Mouse (Mus musculus): ENCODE results near the gene Kcng3. TPM values are rescaled to one million over a fixed set of nuclear protein-coding genes. Genes with fewer than 3 reads are reported as not detected.

The Kcng3 gene
- polyA plus RNA-seq, 1 experiment from 2014 or later, result not detected

- no peak for DNase-seq (ENCODE audit: low spot score)
- Histone ChIP-seq H3K4me1 (ENCODE audit: control insufficient read depth, insufficient read depth, low read length) (0 out of 2 replicates have a peak, but pooled peaks cover 3% of the 10 kb centered on the region), H3K27ac (replicated peaks; ENCODE audit: low read depth, low read length) (no peak overlapping the region), H3K36me3 (ENCODE audit: control insufficient read depth, insufficient read depth, low read length) (no peaks in the 10 kb centered on the region), H3K9me3 (ENCODE audit: control insufficient read depth, low read length) (no peaks in the 10 kb centered on the region), H3K4me2 (ENCODE audit: low read depth, low read length) (no peak overlapping the region), H3K27me3 (replicated peaks; ENCODE audit: control insufficient read depth, insufficient read depth, low read length) (peaks cover 15% of the 10 kb centered on the region), H3K4me3 (ENCODE audit: low read depth, low read length) (no peak overlapping the region), H3K9ac (ENCODE audit: low read depth, low read length) (no peak overlapping the region)
- WGBS, result 83% methylated on average over 2 of the region's 2 CpGs
- ATAC-seq (ENCODE audit: low read depth), result no peak
Observed at GRCm38 (mm10) chr17:83637393-83637792, 5.7 kb upstream of the Kcng3 start.

GRCm38 (mm10) chr17:83636443-83636842 lies 4.7 kb upstream of the Kcng3 start:
- Histone ChIP-seq H3K27me3 (replicated peaks; ENCODE audit: control insufficient read depth, insufficient read depth, low read length) (peaks cover 25% of the 10 kb centered on the region), H3K9me3 (ENCODE audit: control insufficient read depth, low read length) (no peaks in the 10 kb centered on the region), H3K4me3 (ENCODE audit: low read depth, low read length) (no peak overlapping the region), H3K9ac (ENCODE audit: low read depth, low read length) (no peak overlapping the region), H3K4me2 (ENCODE audit: low read depth, low read length) (no peak overlapping the region), H3K4me1 (ENCODE audit: control insufficient read depth, insufficient read depth, low read length) (0 out of 2 replicates have a peak, but pooled peaks cover 5% of the 10 kb centered on the region), H3K27ac (replicated peaks; ENCODE audit: low read depth, low read length) (no peak overlapping the region), H3K36me3 (ENCODE audit: control insufficient read depth, insufficient read depth, low read length) (no peaks in the 10 kb centered on the region)
- ATAC-seq (ENCODE audit: low read depth), result no peak
- 57% methylated on average over 7 of the region's 7 CpGs for WGBS
- DNase-seq (ENCODE audit: low spot score), result no peak

GRCm38 (mm10) chr17:83632653-83633570 lies 1.2 kb upstream of the Kcng3 start:
- peak; percentile 16; the same call in 1 of the 2 replicates for ATAC-seq (ENCODE audit: low read depth)
- peak overlapping the region; percentile 56 for H3K4me3 ChIP-seq (ENCODE audit: low read depth, low read length)
- 2% methylated on average over 24 of the region's 24 CpGs for WGBS
- no peaks in the 10 kb centered on the region for H3K36me3 ChIP-seq (ENCODE audit: control insufficient read depth, insufficient read depth, low read length)
- peaks cover 59% of the 10 kb centered on the region for H3K27me3 ChIP-seq (replicated peaks; ENCODE audit: control insufficient read depth, insufficient read depth, low read length)
- H3K9me3 ChIP-seq (ENCODE audit: control insufficient read depth, low read length), result no peaks in the 10 kb centered on the region
- no peak overlapping the region for H3K27ac ChIP-seq (replicated peaks; ENCODE audit: low read depth, low read length)
- H3K4me1 ChIP-seq (ENCODE audit: control insufficient read depth, insufficient read depth, low read length), result 0 out of 2 replicates have a peak, but pooled peaks cover 5% of the 10 kb centered on the region
- H3K9ac ChIP-seq (ENCODE audit: low read depth, low read length), result peak overlapping the region; percentile 52; the same call in 1 of the 2 replicates
- DNase-seq (ENCODE audit: low spot score), result peak; percentile 85
- H3K4me2 ChIP-seq (ENCODE audit: low read depth, low read length), result peak overlapping the region; percentile 93

- H3K36me3 ChIP-seq (ENCODE audit: control insufficient read depth, insufficient read depth, low read length), result no peaks in the 10 kb centered on the region
- H3K9ac ChIP-seq (ENCODE audit: low read depth, low read length), result peak overlapping the region; percentile 52
- H3K9me3 ChIP-seq (ENCODE audit: control insufficient read depth, low read length), result no peaks in the 10 kb centered on the region
- H3K4me3 ChIP-seq (ENCODE audit: low read depth, low read length), result peak overlapping the region; percentile 56
- peak; percentile 22 for DNase-seq (ENCODE audit: low spot score)
- H3K4me1 ChIP-seq (ENCODE audit: control insufficient read depth, insufficient read depth, low read length), result 0 out of 2 replicates have a peak, but pooled peaks cover 5% of the 10 kb centered on the region
- peaks cover 64% of the 10 kb centered on the region for H3K27me3 ChIP-seq (replicated peaks; ENCODE audit: control insufficient read depth, insufficient read depth, low read length)
- peak overlapping the region; percentile 93 for H3K4me2 ChIP-seq (ENCODE audit: low read depth, low read length)
- 3% methylated on average over 25 of the region's 109 CpGs for WGBS
- no peak overlapping the region for H3K27ac ChIP-seq (replicated peaks; ENCODE audit: low read depth, low read length)
- ATAC-seq (ENCODE audit: low read depth), result no peak; the same call in 1 of the 2 replicates
Observed at GRCm38 (mm10) chr17:83630787-83631678, 662 bp downstream of the Kcng3 start.

- WGBS, result 41% methylated on average over 11 of the region's 11 CpGs
- peak overlapping the region; percentile 28 for H3K4me2 ChIP-seq (ENCODE audit: low read depth, low read length)
Observed at GRCm38 (mm10) chr17:83613907-83614306, 17.8 kb downstream of the Kcng3 start.

GRCm38 (mm10) chr17:83609532-83609931 lies 22.2 kb downstream of the Kcng3 start:
- Histone ChIP-seq H3K27ac (replicated peaks; ENCODE audit: low read depth, low read length) (no peak overlapping the region), H3K4me1 (ENCODE audit: control insufficient read depth, insufficient read depth, low read length) (no peaks in the 10 kb centered on the region), H3K4me3 (ENCODE audit: low read depth, low read length) (no peak overlapping the region), H3K4me2 (ENCODE audit: low read depth, low read length) (no peak overlapping the region), H3K36me3 (ENCODE audit: control insufficient read depth, insufficient read depth, low read length) (no peaks in the 10 kb centered on the region), H3K9me3 (ENCODE audit: control insufficient read depth, low read length) (no peaks in the 10 kb centered on the region), H3K27me3 (replicated peaks; ENCODE audit: control insufficient read depth, insufficient read depth, low read length) (no peaks in the 10 kb centered on the region), H3K9ac (ENCODE audit: low read depth, low read length) (no peak overlapping the region)
- ATAC-seq (ENCODE audit: low read depth), result no peak
- WGBS, result 71% methylated on average over 4 of the region's 4 CpGs
- no peak for DNase-seq (ENCODE audit: low spot score)

More at GRCm38 (mm10) chr17:83613907-83614306, 17.8 kb downstream of the Kcng3 start:
- H3K27me3 ChIP-seq (replicated peaks; ENCODE audit: control insufficient read depth, insufficient read depth, low read length), result no peaks in the 10 kb centered on the region
- H3K36me3 ChIP-seq (ENCODE audit: control insufficient read depth, insufficient read depth, low read length), result no peaks in the 10 kb centered on the region
- no peak for DNase-seq (ENCODE audit: low spot score)
- no peak overlapping the region for H3K9ac ChIP-seq (ENCODE audit: low read depth, low read length)
- no peak overlapping the region for H3K4me3 ChIP-seq (ENCODE audit: low read depth, low read length)
- H3K27ac ChIP-seq (replicated peaks; ENCODE audit: low read depth, low read length), result no peak overlapping the region
- no peak for ATAC-seq (ENCODE audit: low read depth)
- H3K9me3 ChIP-seq (ENCODE audit: control insufficient read depth, low read length), result no peaks in the 10 kb centered on the region
- H3K4me1 ChIP-seq (ENCODE audit: control insufficient read depth, insufficient read depth, low read length), result no peaks in the 10 kb centered on the region

GRCm38 (mm10) chr17:83600976-83601375 lies 30.7 kb downstream of the Kcng3 start:
- no peak for ATAC-seq (ENCODE audit: low read depth)
- no peaks in the 10 kb centered on the region for H3K27me3 ChIP-seq (replicated peaks; ENCODE audit: control insufficient read depth, insufficient read depth, low read length)

GRCm38 (mm10) chr17:83595966-83596365 lies 35.7 kb downstream of the Kcng3 start:
- Histone ChIP-seq H3K36me3 (ENCODE audit: control insufficient read depth, insufficient read depth, low read length) (no peaks in the 10 kb centered on the region), H3K4me1 (ENCODE audit: control insufficient read depth, insufficient read depth, low read length) (no peaks in the 10 kb centered on the region), H3K27me3 (replicated peaks; ENCODE audit: control insufficient read depth, insufficient read depth, low read length) (no peaks in the 10 kb centered on the region), H3K9ac (ENCODE audit: low read depth, low read length) (no peak overlapping the region), H3K27ac (replicated peaks; ENCODE audit: low read depth, low read length) (no peak overlapping the region), H3K9me3 (ENCODE audit: control insufficient read depth, low read length) (no peaks in the 10 kb centered on the region), H3K4me3 (ENCODE audit: low read depth, low read length) (no peak overlapping the region), H3K4me2 (ENCODE audit: low read depth, low read length) (no peak overlapping the region)
- no peak for ATAC-seq (ENCODE audit: low read depth)
- WGBS, result 78% methylated on average over 7 of the region's 7 CpGs
- DNase-seq (ENCODE audit: low spot score), result no peak

More at GRCm38 (mm10) chr17:83600976-83601375, 30.7 kb downstream of the Kcng3 start:
- Histone ChIP-seq H3K4me1 (ENCODE audit: control insufficient read depth, insufficient read depth, low read length) (no peaks in the 10 kb centered on the region), H3K4me3 (ENCODE audit: low read depth, low read length) (no peak overlapping the region), H3K9ac (ENCODE audit: low read depth, low read length) (no peak overlapping the region), H3K9me3 (ENCODE audit: control insufficient read depth, low read length) (no peaks in the 10 kb centered on the region), H3K27ac (replicated peaks; ENCODE audit: low read depth, low read length) (no peak overlapping the region), H3K4me2 (ENCODE audit: low read depth, low read length) (no peak overlapping the region), H3K36me3 (ENCODE audit: control insufficient read depth, insufficient read depth, low read length) (no peaks in the 10 kb centered on the region)
- no peak for DNase-seq (ENCODE audit: low spot score)
- WGBS, result 88% methylated on average over 12 of the region's 12 CpGs
